Mouse (Mus musculus) midbrain, embryonic 15.5 days (tissue): ENCODE measurements around the gene Nsun2. TPM values are rescaled to one million over a fixed set of nuclear protein-coding genes. Genes with fewer than 3 reads are reported as not detected.

ENCODE experiments used
- ATAC-seq: fragments of 200-750 bp; cut with Nextera tagmentation; replicated peaks from 2 replicates; pipeline ENCODE4 v1.8.0; 2017; ENCODE audit warnings: moderate TSS enrichment
- H3K27ac ChIP-seq: fragments of 300-500 bp; sonication (generic); 2 replicates; pipeline ENCODE4 v1.5.1; 2015; ENCODE audit warnings: mild to moderate bottlenecking, inconsistent platforms
- H3K27me3 ChIP-seq: fragments of 300-500 bp; sonication (generic); replicated peaks from 2 replicates; pipeline ENCODE4 v1.6.1; 2015; ENCODE audit warnings: inconsistent platforms
- H3K36me3 ChIP-seq: fragments of 300-500 bp; sonication (generic); replicated peaks from 2 replicates; pipeline ENCODE4 v1.6.1; 2015; ENCODE audit warnings: inconsistent platforms
- H3K4me1 ChIP-seq: fragments of 300-500 bp; sonication (generic); 2 replicates; pipeline ENCODE4 v1.6.1; 2015; ENCODE audit warnings: inconsistent platforms
- H3K4me2 ChIP-seq: fragments of 300-500 bp; sonication (generic); 2 replicates; pipeline ENCODE4 v1.6.1; 2015; ENCODE audit warnings: inconsistent platforms, mild to moderate bottlenecking, moderate library complexity
- H3K4me3 ChIP-seq: fragments of 300-500 bp; sonication (generic); 2 replicates; pipeline ENCODE4 v1.5.1; 2015; ENCODE audit warnings: mild to moderate bottlenecking, inconsistent platforms
- H3K9ac ChIP-seq: fragments of 300-500 bp; sonication (generic); 2 replicates; pipeline ENCODE4 v1.6.1; 2015; ENCODE audit warnings: mild to moderate bottlenecking, inconsistent platforms
- H3K9me3 ChIP-seq: fragments of 300-500 bp; sonication (generic); 2 replicates; pipeline ENCODE4 v1.6.1; 2016; ENCODE audit warnings: inconsistent platforms
- WGBS: fragments of 180-500 bp; shearing (Covaris S2); methylation state at CpG from one replicate; pipeline ENCODE4 v1.1.7; 2015; ENCODE audit warnings: mixed read lengths; 5-methylcytosine and 5-hydroxymethylcytosine counted together
- polyA plus RNA-seq: library from polyadenylated mRNA; unstranded; fragments of >200 nt; fragmentation: Nextera tagmentation; extraction: Ambion mirVana; gene quantifications from 2 replicates; pipeline ENCODE4 v1.2.1, GENCODE M21; 2015

Gene Nsun2
- polyA plus RNA-seq, 1 experiment from 2014 or later: 72.0 TPM

DNA sequence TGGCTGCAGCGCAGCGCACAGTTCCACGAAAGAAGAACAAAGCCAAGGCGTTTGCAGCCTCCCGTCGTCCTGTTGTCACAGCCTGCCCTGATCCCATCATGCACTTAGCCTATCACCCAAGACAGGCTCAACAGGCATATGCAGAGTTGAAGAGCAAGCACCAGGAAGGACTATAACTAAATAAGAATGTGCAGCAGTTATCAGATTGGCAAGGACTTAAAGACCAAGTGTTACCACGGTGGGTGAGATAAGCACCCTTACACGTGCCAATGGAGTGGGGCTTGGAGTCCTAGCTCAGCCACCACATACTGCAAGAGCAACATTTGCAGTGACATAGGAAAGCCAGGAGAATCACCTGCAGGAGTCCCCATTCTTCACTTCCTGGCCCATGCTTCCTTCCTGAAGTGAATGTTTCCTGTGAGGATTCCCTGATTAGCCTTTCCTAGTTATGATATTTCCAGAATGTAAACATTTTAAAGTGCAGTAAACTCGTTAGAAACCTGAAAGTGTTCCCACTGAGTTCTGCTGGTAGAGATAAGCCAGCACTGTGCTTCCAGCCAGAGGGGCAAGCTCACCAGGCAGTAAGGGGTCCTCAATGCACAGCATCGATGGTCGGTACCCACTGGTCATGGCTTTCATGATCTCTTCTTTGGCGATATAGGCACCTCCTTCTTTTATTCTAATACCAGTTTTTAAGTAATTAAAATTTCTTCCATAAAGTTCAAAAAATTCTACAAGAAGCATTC is 27.0 kb upstream of the Nsun2 start:
- Histone ChIP-seq H3K36me3 (peaks cover 53% of the 10 kb centered on the region), H3K9me3 (no peaks in the 10 kb centered on the region), H3K4me1 (no peaks in the 10 kb centered on the region; the same call in 1 of the 2 replicates), H3K4me2 (no peak overlapping the region), H3K27me3 (no peaks in the 10 kb centered on the region), H3K9ac (no peak overlapping the region), H3K27ac (no peak overlapping the region), H3K4me3 (no peak overlapping the region)
- 88% methylated on average over 12 of the region's 12 CpGs for WGBS
- no peak for ATAC-seq

- Histone ChIP-seq H3K9ac (no peak overlapping the region), H3K9me3 (no peaks in the 10 kb centered on the region), H3K4me3 (no peak overlapping the region), H3K27ac (no peak overlapping the region), H3K4me1 (no peaks in the 10 kb centered on the region; the same call in 1 of the 2 replicates), H3K27me3 (no peaks in the 10 kb centered on the region), H3K4me2 (no peak overlapping the region), H3K36me3 (peaks cover 50% of the 10 kb centered on the region)
- no peak for ATAC-seq
- 97% methylated on average over 3 of the region's 3 CpGs for WGBS
Observed at GRCm38 (mm10) chr13:69507666-69508065, 25.9 kb upstream of the Nsun2 start.

DNA sequence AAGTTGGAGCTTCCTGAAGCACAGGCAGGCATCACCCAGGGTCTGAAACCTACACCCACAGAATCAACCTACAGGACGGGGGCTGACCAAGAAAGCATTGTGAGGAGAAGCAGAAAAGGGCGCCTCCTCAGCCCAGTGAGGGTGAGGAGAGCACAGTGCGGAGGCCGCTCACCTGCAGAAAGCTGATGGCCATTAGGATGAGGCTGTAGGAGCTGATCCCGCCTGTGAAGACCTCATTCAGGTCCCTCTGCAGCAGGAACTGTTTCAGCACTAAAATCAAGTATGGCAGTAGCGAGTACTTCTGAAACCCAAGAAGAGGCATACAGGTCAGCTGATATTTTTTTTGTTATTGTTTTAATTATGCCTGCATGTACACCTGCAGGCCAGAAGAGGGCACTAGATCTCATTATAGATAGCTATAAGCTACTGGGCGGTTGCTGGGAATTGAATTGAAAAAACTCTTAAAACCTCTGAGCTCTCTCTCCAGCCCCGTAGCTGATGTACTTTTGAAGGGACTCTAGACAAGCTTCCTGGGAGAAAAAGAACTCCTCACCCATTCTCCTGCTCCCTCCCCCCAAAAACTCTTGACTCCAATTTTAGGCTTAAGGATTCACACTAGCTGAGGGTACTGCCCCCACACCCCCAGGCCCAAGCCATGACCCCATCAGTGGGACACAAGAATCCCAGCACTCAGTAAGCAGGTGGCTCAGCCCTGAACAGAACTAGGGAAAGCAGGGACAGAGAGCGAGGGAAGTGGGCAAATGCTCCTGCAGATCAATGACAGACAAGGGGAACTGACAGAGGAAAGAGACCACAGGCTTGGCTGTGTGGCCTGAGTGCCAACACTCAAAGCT is 23.9 kb upstream of the Nsun2 start:
- Histone ChIP-seq H3K4me2 (no peak overlapping the region), H3K4me1 (no peaks in the 10 kb centered on the region; the same call in 1 of the 2 replicates), H3K9me3 (no peaks in the 10 kb centered on the region), H3K36me3 (peaks cover 34% of the 10 kb centered on the region), H3K4me3 (no peak overlapping the region), H3K27me3 (no peaks in the 10 kb centered on the region), H3K9ac (no peak overlapping the region), H3K27ac (no peak overlapping the region)
- peak; percentile 77 for ATAC-seq
- WGBS: 63% methylated on average over 9 of the region's 9 CpGs

- 85% methylated on average over 3 of the region's 3 CpGs for WGBS
- H3K27ac ChIP-seq: no peak overlapping the region
- no peaks in the 10 kb centered on the region for H3K27me3 ChIP-seq
- peaks cover 7% of the 10 kb centered on the region; the same call in 1 of the 2 replicates for H3K36me3 ChIP-seq
- H3K4me3 ChIP-seq: no peak overlapping the region
- H3K4me1 ChIP-seq: peaks cover 7% of the 10 kb centered on the region; the same call in 1 of the 2 replicates
- no peak overlapping the region for H3K9ac ChIP-seq
- H3K9me3 ChIP-seq: no peaks in the 10 kb centered on the region
- ATAC-seq: no peak
- H3K4me2 ChIP-seq: no peak overlapping the region
Observed at GRCm38 (mm10) chr13:69515091-69515490, 18.5 kb upstream of the Nsun2 start.

DNA sequence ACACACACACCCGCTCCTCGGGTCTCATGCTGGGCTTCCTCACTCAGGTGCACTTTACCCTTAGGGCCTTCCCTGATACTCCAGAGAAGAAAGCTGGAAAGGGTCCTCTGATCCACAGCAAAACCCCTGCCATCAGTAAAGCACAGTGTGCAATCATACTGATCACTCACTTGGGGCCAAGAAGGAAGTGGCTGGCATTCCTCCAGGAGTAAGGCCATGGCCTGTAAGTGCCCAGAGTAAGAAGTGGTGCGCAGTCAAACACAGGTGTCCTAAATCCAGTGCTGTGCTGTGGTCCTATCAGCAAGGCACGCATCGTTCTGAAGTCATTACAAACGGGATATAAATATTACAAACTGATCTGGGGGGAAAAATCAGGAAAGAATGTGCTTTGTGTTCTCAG is 16.1 kb upstream of the Nsun2 start:
- H3K4me1 ChIP-seq: peaks cover 18% of the 10 kb centered on the region
- no peak for ATAC-seq
- H3K36me3 ChIP-seq: no peaks in the 10 kb centered on the region; the same call in 1 of the 2 replicates
- no peak overlapping the region for H3K9ac ChIP-seq
- WGBS: 95% methylated on average over 6 of the region's 6 CpGs
- H3K4me2 ChIP-seq: no peak overlapping the region
- H3K9me3 ChIP-seq: no peaks in the 10 kb centered on the region
- H3K27ac ChIP-seq: no peak overlapping the region
- H3K4me3 ChIP-seq: no peak overlapping the region
- H3K27me3 ChIP-seq: no peaks in the 10 kb centered on the region

DNA sequence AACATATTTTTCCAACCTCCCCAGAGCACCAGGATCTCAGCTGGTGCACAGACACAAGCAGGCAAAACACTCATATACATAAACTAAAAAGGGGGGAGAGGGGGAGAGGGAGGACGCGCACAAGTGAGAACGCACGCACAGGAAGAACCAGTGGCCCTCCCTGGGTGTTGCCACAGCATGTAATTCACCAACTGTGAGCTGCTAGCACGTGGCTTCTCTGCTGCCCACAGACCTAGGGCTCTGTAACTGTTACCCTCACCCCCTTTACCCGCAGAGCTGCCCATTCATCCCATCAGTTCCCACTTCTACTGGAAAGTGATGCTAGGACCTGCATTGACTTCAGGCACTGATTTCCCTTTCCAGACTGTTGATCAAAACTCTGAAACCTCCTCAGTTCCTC is 14.4 kb upstream of the Nsun2 start:
- H3K9ac ChIP-seq: no peak overlapping the region
- no peak overlapping the region for H3K4me2 ChIP-seq
- H3K4me3 ChIP-seq: no peak overlapping the region
- no peaks in the 10 kb centered on the region for H3K27me3 ChIP-seq
- H3K4me1 ChIP-seq: peaks cover 32% of the 10 kb centered on the region
- no peaks in the 10 kb centered on the region for H3K9me3 ChIP-seq
- no peak overlapping the region for H3K27ac ChIP-seq
- H3K36me3 ChIP-seq: no peaks in the 10 kb centered on the region
- WGBS: 77% methylated on average over 6 of the region's 6 CpGs
- ATAC-seq: no peak

DNA sequence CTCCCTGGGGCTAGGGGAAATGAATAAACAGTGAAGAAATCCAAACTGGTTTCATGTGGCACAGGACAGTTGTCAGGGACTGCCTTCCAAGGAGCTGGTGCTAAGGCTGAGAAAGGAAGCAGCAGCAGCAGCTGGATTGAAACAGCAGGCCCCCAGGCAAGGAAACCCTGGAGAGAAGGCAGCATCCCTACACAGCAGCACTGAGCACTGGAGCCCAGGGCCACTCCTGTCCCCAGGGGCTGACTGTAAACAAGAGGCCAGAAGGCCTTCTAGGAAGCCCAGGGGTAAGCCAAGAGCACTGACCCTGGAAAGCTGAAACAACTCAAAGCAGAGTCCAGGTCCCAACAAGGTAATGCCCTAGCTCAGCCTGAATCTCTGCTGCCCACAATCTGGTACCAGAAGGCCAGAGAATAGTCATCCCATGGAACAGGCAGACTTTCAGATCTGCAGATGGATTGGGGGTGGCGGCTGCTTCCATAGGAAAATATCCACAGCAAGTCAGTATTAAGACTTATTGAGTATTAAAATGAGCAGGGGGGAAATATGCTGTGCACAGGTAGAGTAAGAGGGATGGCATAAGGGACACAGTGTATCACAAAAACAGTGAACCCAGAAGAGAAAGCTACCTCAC is 11.3 kb upstream of the Nsun2 start:
- no peak overlapping the region for H3K4me2 ChIP-seq
- WGBS: 97% methylated on average over 1 of the region's 1 CpGs
- H3K36me3 ChIP-seq: no peaks in the 10 kb centered on the region
- H3K9me3 ChIP-seq: no peaks in the 10 kb centered on the region
- no peaks in the 10 kb centered on the region for H3K27me3 ChIP-seq
- no peak overlapping the region for H3K4me3 ChIP-seq
- peaks cover 56% of the 10 kb centered on the region for H3K4me1 ChIP-seq
- ATAC-seq: no peak
- no peak overlapping the region for H3K27ac ChIP-seq
- H3K9ac ChIP-seq: no peak overlapping the region

DNA sequence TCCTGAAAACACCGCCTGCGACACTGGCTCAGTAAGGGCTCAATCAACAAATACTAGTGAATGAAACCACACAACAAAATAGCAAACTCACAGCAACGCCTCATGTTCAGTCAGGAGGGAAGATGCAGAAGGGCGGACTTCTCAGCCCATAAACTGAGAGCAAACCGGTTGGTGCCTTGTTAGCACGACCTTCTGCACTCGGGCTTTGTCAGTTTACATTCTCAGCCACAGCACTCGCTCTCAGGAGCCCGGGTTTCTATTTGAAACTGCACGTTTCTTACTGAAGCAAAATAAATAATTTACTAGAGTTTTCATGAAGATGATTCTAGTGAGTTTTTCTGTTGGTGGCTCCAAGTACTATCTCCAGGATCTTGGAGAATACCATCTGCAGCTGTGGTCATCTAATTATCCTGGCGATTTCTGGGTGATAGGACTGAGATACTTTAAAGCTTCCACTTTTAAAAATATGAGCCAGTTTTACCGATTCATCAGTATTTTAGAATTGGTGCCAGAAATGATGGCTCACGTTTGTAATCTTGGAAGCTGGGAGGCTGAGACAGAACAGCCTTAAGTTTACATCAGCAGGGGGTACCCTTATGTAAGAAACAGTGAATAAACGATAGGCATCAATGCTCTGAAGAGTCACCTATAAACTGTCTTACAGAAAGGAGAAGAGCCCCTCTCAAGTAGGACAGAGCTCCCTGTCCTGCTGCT is 9.9 kb upstream of the Nsun2 start:
- no peak overlapping the region for H3K9ac ChIP-seq
- no peak overlapping the region for H3K4me3 ChIP-seq
- H3K4me2 ChIP-seq: no peak overlapping the region
- no peaks in the 10 kb centered on the region for H3K9me3 ChIP-seq
- H3K27ac ChIP-seq: no peak overlapping the region
- no peaks in the 10 kb centered on the region for H3K27me3 ChIP-seq
- peaks cover 59% of the 10 kb centered on the region for H3K4me1 ChIP-seq
- WGBS: 65% methylated on average over 14 of the region's 14 CpGs
- no peak for ATAC-seq
- H3K36me3 ChIP-seq: no peaks in the 10 kb centered on the region

GRCm38 (mm10) chr13:69524158-69524530 is 9.4 kb upstream of the Nsun2 start:
- Histone ChIP-seq H3K9ac (no peak overlapping the region), H3K27me3 (no peaks in the 10 kb centered on the region), H3K4me2 (no peak overlapping the region), H3K9me3 (no peaks in the 10 kb centered on the region), H3K27ac (no peak overlapping the region), H3K36me3 (no peaks in the 10 kb centered on the region), H3K4me3 (no peak overlapping the region), H3K4me1 (peaks cover 61% of the 10 kb centered on the region)
- WGBS: 68% methylated on average over 2 of the region's 2 CpGs
- ATAC-seq: no peak

GRCm38 (mm10) chr13:69525867-69526266 is 7.7 kb upstream of the Nsun2 start:
- no peaks in the 10 kb centered on the region for H3K36me3 ChIP-seq
- H3K4me1 ChIP-seq: peaks cover 67% of the 10 kb centered on the region
- H3K9ac ChIP-seq: no peak overlapping the region
- H3K27ac ChIP-seq: no peak overlapping the region
- 51% methylated on average over 4 of the region's 4 CpGs for WGBS
- no peak overlapping the region for H3K4me2 ChIP-seq
- H3K27me3 ChIP-seq: no peaks in the 10 kb centered on the region
- no peak overlapping the region for H3K4me3 ChIP-seq
- ATAC-seq: 0 out of 2 replicates have a peak, but pooled peaks have one; percentile 15
- no peaks in the 10 kb centered on the region for H3K9me3 ChIP-seq

GRCm38 (mm10) chr13:69528531-69528930 is 5.0 kb upstream of the Nsun2 start:
- Histone ChIP-seq H3K4me1 (peaks cover 70% of the 10 kb centered on the region), H3K27ac (no peak overlapping the region), H3K9me3 (no peaks in the 10 kb centered on the region), H3K4me2 (no peak overlapping the region), H3K36me3 (no peaks in the 10 kb centered on the region), H3K9ac (no peak overlapping the region), H3K4me3 (no peak overlapping the region), H3K27me3 (no peaks in the 10 kb centered on the region)
- ATAC-seq: no peak
- WGBS: 83% methylated on average over 7 of the region's 7 CpGs

- Histone ChIP-seq H3K9me3 (no peaks in the 10 kb centered on the region), H3K9ac (no peak overlapping the region), H3K27ac (no peak overlapping the region), H3K27me3 (no peaks in the 10 kb centered on the region), H3K4me3 (no peak overlapping the region), H3K4me1 (peaks cover 61% of the 10 kb centered on the region), H3K36me3 (no peaks in the 10 kb centered on the region), H3K4me2 (peak overlapping the region; percentile 90)
- ATAC-seq: no peak
- WGBS: 80% methylated on average over 3 of the region's 3 CpGs
Observed at GRCm38 (mm10) chr13:69530156-69530555, 3.4 kb upstream of the Nsun2 start.
